Mouse (Mus musculus): ENCODE measurements around the gene Efcc1.
A peak's percentile ranks its signal among the peaks of the same experiment; 100 is the strongest.

Gene Efcc1

DNA sequence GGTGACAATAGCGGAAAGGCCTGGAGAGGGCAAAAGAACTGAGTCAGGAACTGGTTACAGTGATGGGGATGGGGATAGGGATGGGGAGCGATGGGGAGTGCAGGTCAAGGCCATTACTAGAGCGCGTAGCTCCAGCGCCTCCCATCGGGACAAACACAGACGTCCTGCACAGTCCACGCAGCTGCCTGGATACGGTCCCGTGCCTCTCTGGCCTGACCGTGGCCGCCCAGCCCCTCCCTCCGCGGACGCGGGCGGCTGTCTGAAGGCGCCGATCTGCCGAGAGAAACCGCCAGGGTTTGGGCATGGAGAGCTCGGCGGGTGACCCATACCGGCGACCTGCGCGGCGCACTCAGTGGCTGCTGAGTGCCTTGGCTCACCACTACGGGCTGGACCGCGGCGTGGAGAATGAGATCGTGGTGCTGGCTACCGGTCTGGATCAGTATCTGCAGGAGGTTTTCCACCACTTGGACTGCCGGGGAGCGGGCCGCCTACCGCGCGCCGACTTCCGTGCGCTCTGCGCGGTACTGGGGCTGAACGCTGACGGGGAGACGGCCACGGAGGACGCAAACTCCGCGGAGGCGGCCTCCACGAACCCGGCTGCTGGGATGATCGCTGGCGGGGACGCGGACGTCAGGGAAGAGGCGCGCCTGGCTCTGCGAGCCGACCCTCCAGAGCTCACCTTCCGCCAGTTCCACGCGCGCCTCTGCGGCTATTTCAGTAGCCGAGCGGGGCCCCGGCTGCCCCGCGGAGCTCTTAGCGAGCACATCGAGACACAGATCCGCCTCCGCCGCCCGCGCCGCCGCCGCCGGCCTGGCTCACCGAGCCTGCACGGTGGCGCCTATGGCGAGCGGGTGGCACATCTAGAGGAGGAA lies at the start of gene Efcc1:
TSS of gene Efcc1 (plus strand) at position 279 of the 872 bp plus-strand sequence.
- DNase-seq (ENCODE audit: extremely low spot score, low spot score): peak; percentile 83

GRCm38 (mm10) chr6:87695947-87696346 lies 34.7 kb upstream of the Efcc1 start:
- DNase-seq (ENCODE audit: extremely low spot score, low spot score): no peak

- no peak for DNase-seq (ENCODE audit: extremely low spot score, low spot score)
Measured at GRCm38 (mm10) chr6:87696544-87696943, 34.1 kb upstream of the Efcc1 start.

DNA sequence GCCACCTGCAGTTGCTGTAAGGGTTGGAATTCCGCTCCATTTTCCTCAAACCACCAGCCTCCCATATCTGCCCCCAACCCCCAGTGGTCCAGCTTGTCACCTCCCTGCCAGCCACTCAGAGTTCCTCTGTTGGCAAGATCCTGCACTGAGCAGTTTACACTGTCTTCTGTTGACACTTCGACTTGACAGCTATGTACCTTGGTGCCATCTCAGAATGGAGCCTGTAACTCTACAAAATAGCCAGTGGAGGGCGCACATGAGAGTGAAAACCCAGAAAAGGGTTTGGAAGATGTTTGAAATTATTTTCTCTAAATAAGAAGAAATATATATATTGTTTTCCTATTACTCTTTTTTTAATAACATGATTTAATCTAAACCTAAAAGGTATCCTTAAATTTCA lies 24.4 kb upstream of the Efcc1 start:
- DNase-seq (ENCODE audit: extremely low spot score, low spot score): no peak

DNA sequence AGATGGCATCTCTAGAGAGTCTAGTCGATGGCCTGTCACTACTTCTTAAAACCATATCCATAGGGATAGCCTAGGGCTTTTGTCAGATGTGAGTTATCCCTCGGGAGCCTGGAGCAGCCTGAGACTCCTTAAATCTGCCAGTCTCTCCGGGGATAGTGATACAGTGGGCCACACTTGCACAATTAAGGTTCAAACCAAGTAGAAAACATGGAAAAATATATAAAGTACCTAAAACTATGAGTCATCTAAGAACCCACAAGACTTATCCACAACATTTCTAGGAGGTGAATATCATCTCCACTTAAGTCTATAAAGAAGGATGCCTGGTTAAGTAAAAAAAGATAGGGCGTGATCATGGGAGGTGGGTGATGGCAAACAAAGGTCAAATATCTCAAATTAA lies 18.4 kb upstream of the Efcc1 start:
- DNase-seq (ENCODE audit: extremely low spot score, low spot score): no peak

- DNase-seq (ENCODE audit: extremely low spot score, low spot score): no peak
Measured at GRCm38 (mm10) chr6:87714091-87714490, 16.6 kb upstream of the Efcc1 start.

- DNase-seq (ENCODE audit: extremely low spot score, low spot score): peak; percentile 59
Measured at GRCm38 (mm10) chr6:87722631-87723030, 8.0 kb upstream of the Efcc1 start.

DNA sequence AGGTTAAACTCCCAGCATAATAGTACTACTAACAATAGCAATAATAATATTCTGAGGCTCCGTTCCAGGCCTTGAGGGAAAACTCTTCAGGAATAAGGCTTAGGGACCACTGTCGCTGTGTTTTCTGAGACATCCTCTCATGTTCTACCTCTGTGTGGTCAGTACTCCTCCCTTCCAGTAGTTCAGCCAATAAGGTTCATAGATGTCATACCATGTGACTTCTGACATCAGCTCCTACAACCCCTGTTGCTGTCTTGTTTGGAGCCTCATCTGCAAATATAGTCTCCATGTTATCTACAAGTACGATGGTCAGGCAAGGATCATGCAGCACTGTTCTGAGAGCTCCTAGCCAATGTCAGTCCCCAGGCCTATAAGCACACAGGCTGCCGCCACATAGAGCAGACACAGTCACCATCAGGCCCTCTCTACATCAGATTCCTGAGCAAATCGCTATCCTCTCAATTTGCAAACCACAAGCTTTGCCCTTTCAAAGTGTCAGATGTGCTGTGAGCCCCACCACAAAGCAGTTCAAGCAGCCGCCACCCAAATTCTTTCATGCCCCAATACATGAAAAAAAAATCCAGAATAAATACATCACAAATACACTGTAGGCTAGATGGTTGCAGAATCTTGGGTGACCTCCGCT lies 5.3 kb upstream of the Efcc1 start:
- no peak for DNase-seq (ENCODE audit: extremely low spot score, low spot score)

GRCm38 (mm10) chr6:87728102-87728501 lies 2.6 kb upstream of the Efcc1 start:
- no peak for DNase-seq (ENCODE audit: extremely low spot score, low spot score)

- DNase-seq (ENCODE audit: extremely low spot score, low spot score): no peak
Measured at GRCm38 (mm10) chr6:87730141-87730540, 528 bp upstream of the Efcc1 start.

DNA sequence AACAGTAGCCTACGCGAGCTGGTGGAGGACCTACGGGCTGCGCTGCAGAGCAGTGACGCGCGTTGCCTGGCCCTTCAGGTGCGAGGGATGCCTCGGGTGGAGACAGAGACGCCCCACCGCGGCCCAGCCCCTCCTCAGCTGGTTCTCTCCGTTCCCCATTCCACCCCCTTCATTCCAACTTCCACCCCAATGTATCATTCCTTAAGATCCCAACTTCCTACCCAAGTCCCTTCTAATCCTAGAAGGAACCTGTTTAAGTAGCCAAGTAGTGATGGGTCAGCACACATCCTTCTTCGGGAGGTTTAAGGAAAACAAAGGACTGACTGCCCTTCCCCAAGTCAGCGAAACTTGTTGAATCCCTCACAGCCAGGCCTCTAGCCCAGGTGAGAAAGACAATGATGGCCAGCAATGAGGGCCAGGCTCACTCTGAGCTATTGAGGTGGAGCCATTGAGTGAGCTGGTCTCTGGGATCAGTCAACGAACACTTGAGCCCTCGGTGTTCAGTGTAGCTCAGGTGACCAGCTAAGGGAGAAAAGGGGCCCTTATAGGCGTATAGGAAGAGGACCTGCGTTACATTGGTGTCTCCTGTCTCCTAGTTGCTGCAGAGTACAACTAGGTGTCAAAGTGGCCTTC lies 910 bp downstream of the Efcc1 start:
- peak; percentile 37 for DNase-seq (ENCODE audit: extremely low spot score, low spot score)

- peak; percentile 47 for DNase-seq (ENCODE audit: extremely low spot score, low spot score)
Measured at GRCm38 (mm10) chr6:87732151-87733011, 1.7 kb downstream of the Efcc1 start.

DNA sequence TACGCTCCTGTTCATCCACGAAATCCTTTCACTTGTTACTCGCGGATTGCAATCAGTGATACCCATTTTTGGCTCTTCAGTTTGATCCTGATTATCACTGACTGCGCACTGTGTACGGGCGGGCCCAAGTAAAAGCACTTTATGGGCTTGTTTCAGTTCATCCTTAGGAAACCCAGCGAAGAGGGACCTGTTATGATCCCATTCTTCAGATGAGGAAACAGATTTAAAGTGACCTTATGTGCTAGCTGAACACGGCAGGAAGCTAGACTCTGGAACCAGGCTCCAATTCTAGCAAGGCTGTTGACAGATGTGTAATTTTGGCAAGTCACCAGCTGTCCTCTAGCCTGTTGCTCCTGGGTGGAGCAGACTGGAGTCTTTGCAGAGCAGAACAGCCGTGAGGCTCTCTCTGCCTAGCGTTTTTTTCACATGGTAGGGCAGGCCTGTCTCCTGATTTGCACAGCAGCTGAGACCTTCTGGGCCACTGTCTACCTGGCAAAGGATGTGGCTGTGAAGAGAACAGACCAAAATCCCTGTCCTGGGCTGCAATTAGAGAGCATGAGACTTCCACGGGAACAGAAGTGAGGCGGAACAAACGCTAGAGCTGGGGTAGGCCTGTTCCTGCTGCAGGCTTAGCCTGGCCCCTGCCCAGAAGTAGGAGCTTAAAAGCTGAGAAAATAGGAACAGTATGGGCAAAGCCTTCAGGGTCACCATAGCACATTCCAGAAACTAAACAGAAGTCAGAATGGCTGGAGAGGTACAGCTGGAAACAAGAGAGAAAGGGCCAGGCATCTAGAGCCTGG lies 2.7 kb downstream of the Efcc1 start:
- no peak for DNase-seq (ENCODE audit: extremely low spot score, low spot score)

DNA sequence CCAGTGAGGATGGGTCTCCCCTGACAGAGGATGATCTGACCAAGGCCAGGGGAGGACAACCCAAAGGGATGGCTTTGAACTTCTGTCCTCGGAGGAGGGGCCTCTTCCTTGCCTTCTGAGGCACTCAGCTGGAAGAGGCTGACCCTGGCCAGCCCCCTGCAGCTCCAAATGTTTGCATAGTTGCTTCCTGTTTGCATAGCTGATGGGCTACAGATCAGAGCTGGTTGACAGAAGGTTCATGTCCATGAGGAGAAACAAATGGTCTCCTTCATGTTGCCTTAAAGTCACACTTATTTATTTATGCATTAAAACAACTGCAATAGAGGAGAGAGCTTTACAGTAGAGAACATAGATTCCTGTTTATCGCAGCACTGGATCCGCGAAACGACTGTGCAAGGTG lies 3.5 kb downstream of the Efcc1 start:
- DNase-seq (ENCODE audit: extremely low spot score, low spot score): no peak

- no peak for DNase-seq (ENCODE audit: extremely low spot score, low spot score)
Measured at GRCm38 (mm10) chr6:87736923-87737322, 6.3 kb downstream of the Efcc1 start.

DNA sequence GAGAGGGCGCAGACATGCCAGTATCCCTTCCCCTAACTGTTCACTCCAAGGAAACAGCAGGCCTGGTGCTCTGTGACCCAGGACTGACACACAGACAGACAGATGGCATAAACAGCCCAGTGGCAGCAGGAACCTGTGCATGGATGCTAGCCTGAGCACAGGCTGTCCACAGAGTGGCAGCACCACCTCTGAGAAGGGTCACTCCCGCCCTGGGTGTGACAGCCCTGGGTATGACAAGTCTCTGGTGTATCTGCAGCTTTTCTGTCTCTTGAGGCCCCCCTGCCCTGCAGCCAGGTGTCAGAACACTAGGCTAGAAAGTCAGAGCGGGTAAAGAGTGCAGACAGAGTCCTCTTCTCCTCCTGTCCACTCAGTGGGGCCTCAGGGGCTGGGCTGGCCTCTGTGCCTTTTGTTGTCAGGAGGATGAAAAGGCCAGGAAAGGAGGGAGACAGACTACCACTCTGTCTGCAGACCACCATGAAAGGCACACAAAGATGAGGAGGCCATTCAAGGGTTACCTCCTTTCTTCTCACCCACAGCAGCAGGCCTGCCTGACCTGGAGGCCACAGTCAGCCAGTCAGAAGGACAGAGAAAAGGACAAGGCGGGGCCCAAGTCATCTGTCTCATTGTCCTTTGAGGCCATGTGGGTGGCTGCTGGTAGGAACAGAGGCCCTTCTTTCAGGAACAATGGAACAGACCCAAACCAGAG lies 7.4 kb downstream of the Efcc1 start:
- DNase-seq (ENCODE audit: extremely low spot score, low spot score): peak; percentile 72

DNA sequence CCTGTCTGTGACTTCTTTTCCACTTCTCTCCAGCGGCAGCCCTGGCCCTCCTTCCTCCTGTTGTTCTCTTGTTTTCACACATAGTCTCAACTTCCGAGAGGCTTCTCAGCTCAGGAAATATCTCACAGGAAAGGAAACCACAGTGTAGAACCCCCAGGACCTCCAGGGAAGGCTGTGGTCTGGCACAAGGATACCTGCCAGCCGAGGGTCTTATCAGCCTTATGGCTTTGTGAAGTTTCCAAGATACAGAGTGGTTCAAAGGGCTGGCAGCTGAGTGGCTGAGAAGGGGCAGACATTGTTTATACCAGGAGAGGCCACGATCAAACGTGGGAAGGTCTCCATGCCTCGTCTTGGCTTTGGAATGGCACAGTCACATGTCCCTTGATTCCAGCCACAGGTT lies 9.2 kb downstream of the Efcc1 start:
- no peak for DNase-seq (ENCODE audit: extremely low spot score, low spot score)

DNA sequence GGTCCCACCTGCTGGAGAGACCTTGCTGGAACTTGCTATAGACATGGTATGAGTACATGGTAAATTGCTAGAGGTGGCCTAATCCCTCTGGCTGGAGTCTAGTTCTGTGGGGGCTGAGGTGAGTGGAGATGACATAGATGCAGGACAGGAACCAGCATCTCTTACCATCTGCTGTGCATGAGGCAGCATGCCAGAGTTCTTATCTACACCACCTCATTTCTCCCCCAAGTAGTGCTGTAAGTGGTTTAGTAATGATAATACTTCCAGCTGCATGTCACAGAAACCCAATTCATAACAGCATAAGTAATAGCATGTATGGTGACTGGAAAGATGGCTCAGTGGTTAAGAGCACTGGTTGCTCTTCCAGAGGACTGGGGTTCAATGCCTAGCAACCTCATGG lies 9.8 kb downstream of the Efcc1 start:
- DNase-seq (ENCODE audit: extremely low spot score, low spot score): no peak

DNA sequence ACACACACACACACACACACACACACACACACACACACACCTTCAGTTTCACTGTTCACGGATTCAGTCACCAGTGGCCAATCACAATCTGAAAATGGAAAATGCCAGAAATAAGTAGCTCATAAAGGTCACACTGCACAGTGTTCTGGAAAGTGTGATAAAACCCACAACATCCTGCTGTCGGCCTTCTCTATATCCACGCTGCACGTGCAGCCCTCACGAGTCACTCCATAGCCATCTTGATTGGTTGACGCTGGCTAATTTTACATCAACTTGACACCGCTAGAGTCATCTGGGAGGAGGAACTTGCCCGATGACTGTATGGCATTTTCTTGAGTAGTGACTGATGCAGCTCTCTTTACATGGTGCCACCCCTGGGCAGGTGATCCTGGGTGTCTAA lies 11.3 kb downstream of the Efcc1 start:
- no peak for DNase-seq (ENCODE audit: extremely low spot score, low spot score)

GRCm38 (mm10) chr6:87742804-87743203 lies 12.1 kb downstream of the Efcc1 start:
- DNase-seq (ENCODE audit: extremely low spot score, low spot score): no peak

Data from neural tube, embryonic 10.5 days (tissue).